In genomic region chr2:125122624-125123476, GRCm38 (mm10) we compare ENCODE assay signal across 8 mouse cellular contexts. TPM values are rescaled to one million over a fixed set of nuclear protein-coding genes. Genes with fewer than 3 reads are reported as not detected.
DNase-seq lines count a peak whose midpoint lies in the region; ATAC-seq and TF ChIP-seq lines count a peak whose summit lies in the region.

No protein-coding gene starts in this region.

- TF ChIP-seq CTCF in heart, postnatal 0 days (IDR thresholded peaks at IDR 0.05; ENCODE audit: low read depth): no peak

- H3K9me3 ChIP-seq in forebrain, embryonic 11.5 days (ENCODE audit: control insufficient read depth, low read length): no peaks in the 10 kb centered on the region; the same call in 1 of the 2 replicates
- H3K9me3 ChIP-seq in heart, postnatal 0 days (replicated peaks; ENCODE audit: control insufficient read depth, low read length): no peaks in the 10 kb centered on the region
- no peaks in the 10 kb centered on the region for H3K9me3 ChIP-seq in liver, embryonic 13.5 days (replicated peaks)

- peak; percentile 59 for ATAC-seq in CD4-positive, CD25-positive, alpha-beta regulatory T cell, adult 4 months
- ATAC-seq in forebrain, embryonic 11.5 days (replicated peaks; ENCODE audit: low FRiP score): peak; percentile 85
- ATAC-seq in heart, postnatal 0 days (ENCODE audit: insufficient read depth, low read depth): peak; percentile 73
- peak; percentile 84 for ATAC-seq in liver, embryonic 13.5 days (ENCODE audit: low read depth)

- no peaks in the 10 kb centered on the region for H3K27me3 ChIP-seq in forebrain, embryonic 11.5 days (ENCODE audit: control insufficient read depth, insufficient read depth, low read length)
- H3K27me3 ChIP-seq in heart, postnatal 0 days (ENCODE audit: control insufficient read depth, insufficient read depth, low read length): no peaks in the 10 kb centered on the region
- H3K27me3 ChIP-seq in liver, embryonic 13.5 days: no peaks in the 10 kb centered on the region

- peak overlapping the region; percentile 65 for H3K4me2 ChIP-seq in forebrain, embryonic 11.5 days (ENCODE audit: low read depth, low read length, severe bottlenecking)
- peak overlapping the region; percentile 78 for H3K4me2 ChIP-seq in heart, postnatal 0 days (ENCODE audit: low read depth, low read length)
- peak overlapping the region; percentile 82 for H3K4me2 ChIP-seq in liver, embryonic 13.5 days

- TF ChIP-seq EP300 in heart, postnatal 0 days (IDR thresholded peaks at IDR 0.05; ENCODE audit: low read depth): no peak

- H3K4me1 ChIP-seq in forebrain, embryonic 11.5 days (replicated peaks; ENCODE audit: control insufficient read depth, insufficient read depth, low read length): peaks cover 2% of the 10 kb centered on the region; the same call in 1 of the 2 replicates
- peaks cover 17% of the 10 kb centered on the region; the same call in 1 of the 2 replicates for H3K4me1 ChIP-seq in heart, postnatal 0 days (ENCODE audit: control insufficient read depth, insufficient read depth)
- H3K4me1 ChIP-seq in liver, embryonic 13.5 days (replicated peaks): peaks cover 41% of the 10 kb centered on the region

- peak overlapping the region; percentile 82 for H3K27ac ChIP-seq in forebrain, embryonic 11.5 days (ENCODE audit: low read depth, low read length)
- H3K27ac ChIP-seq in heart, postnatal 0 days (ENCODE audit: low read depth): peak overlapping the region; percentile 77
- H3K27ac ChIP-seq in liver, embryonic 13.5 days: peak overlapping the region; percentile 80

- peak; percentile 39 for DNase-seq in c-Kit-negative CD71-positive TER-119-positive erythroid progenitor cells, embryonic 14.5 days (ENCODE audit: low read depth, low spot score)
- peak; percentile 74 for DNase-seq in forebrain, embryonic 11.5 days (ENCODE audit: low spot score)
- peak; percentile 27 for DNase-seq in heart, postnatal 0 days (ENCODE audit: low spot score)
- peak; percentile 35 to 60 for DNase-seq in kidney, postnatal 25 days
- DNase-seq in liver, embryonic 13.5 days: peak; percentile 45
- peak; percentile 63 for DNase-seq in naive thymus-derived CD4-positive, alpha-beta T cell, adult 2 months (ENCODE audit: low read depth)
- DNase-seq in spleen, postnatal 4 days (ENCODE audit: low spot score in 2 of 2): peak; percentile 44 to 77

- under 1% methylated on average over 39 of the region's 59 CpGs for WGBS in forebrain, embryonic 11.5 days
- WGBS in heart, postnatal 0 days: 2% methylated on average over 36 of the region's 59 CpGs
- under 1% methylated on average over 45 of the region's 59 CpGs for WGBS in liver, embryonic 13.5 days (ENCODE audit: insufficient replicate concordance)

- peak overlapping the region; percentile 72 for H3K4me3 ChIP-seq in forebrain, embryonic 11.5 days (ENCODE audit: low read depth, low read length)
- peak overlapping the region; percentile 62 for H3K4me3 ChIP-seq in heart, postnatal 0 days (ENCODE audit: low read depth, low read length)
- peak overlapping the region; percentile 73 for H3K4me3 ChIP-seq in liver, embryonic 13.5 days (replicated peaks)

- no peaks in the 10 kb centered on the region for H3K36me3 ChIP-seq in forebrain, embryonic 11.5 days (ENCODE audit: control insufficient read depth, insufficient read depth, low read length)
- no peaks in the 10 kb centered on the region for H3K36me3 ChIP-seq in heart, postnatal 0 days (replicated peaks; ENCODE audit: control insufficient read depth, insufficient read depth, low read length)
- H3K36me3 ChIP-seq in liver, embryonic 13.5 days: no peaks in the 10 kb centered on the region

- H3K9ac ChIP-seq in forebrain, embryonic 11.5 days (ENCODE audit: low read length): peak overlapping the region; percentile 95
- peak overlapping the region; percentile 77 for H3K9ac ChIP-seq in heart, postnatal 0 days (replicated peaks; ENCODE audit: low read depth, low read length)
- H3K9ac ChIP-seq in liver, embryonic 13.5 days: peak overlapping the region; percentile 87

RNA-seq across cellular contexts. Expression of gene Myef2, which starts 0.6 kb away (rescaled TPM):
- 10 to 100 TPM; 35.6 to 35.9 TPM for polyA plus RNA-seq in CD4-positive, CD25-positive, alpha-beta regulatory T cell, adult 4 months (2017; shearing (Covaris generic))
- 235 and 249 TPM in 2 replicates for polyA plus RNA-seq in forebrain, embryonic 11.5 days (2014; fragmentation: Nextera tagmentation; extraction: Ambion mirVana)
- total RNA-seq in heart, postnatal 0 days (2014; rRNA removed; ENCODE audit: low replicate concordance): 14.5 and 15.3 TPM in 2 replicates
- polyA plus RNA-seq in heart, postnatal 0 days (2015; fragmentation: Nextera tagmentation; extraction: Ambion mirVana): 24.3 and 25.9 TPM in 2 replicates
- polyA plus RNA-seq in liver, embryonic 13.5 days (2015; fragmentation: Nextera tagmentation; extraction: Ambion mirVana): 30.0 and 37.6 TPM in 2 replicates

RNA-seq across cellular contexts. Expression of gene Ctxn2, which starts 13.6 kb away (rescaled TPM):
- not detected for polyA plus RNA-seq in CD4-positive, CD25-positive, alpha-beta regulatory T cell, adult 4 months (2017; shearing (Covaris generic))
- not detected in 2 replicates for polyA plus RNA-seq in forebrain, embryonic 11.5 days (2014; fragmentation: Nextera tagmentation; extraction: Ambion mirVana)
- total RNA-seq in heart, postnatal 0 days (2014; rRNA removed; ENCODE audit: low replicate concordance): not detected in 2 replicates
- polyA plus RNA-seq in heart, postnatal 0 days (2015; fragmentation: Nextera tagmentation; extraction: Ambion mirVana): not detected in 2 replicates
- not detected in 2 replicates for polyA plus RNA-seq in liver, embryonic 13.5 days (2015; fragmentation: Nextera tagmentation; extraction: Ambion mirVana)

RNA-seq across cellular contexts. Expression of gene Slc12a1, which starts 29.5 kb away (rescaled TPM):
- polyA plus RNA-seq in CD4-positive, CD25-positive, alpha-beta regulatory T cell, adult 4 months (2017; shearing (Covaris generic)): not detected
- not detected in 2 replicates for polyA plus RNA-seq in forebrain, embryonic 11.5 days (2014; fragmentation: Nextera tagmentation; extraction: Ambion mirVana)
- total RNA-seq in heart, postnatal 0 days (2014; rRNA removed; ENCODE audit: low replicate concordance): not detected in 2 replicates
- not detected in 2 replicates for polyA plus RNA-seq in heart, postnatal 0 days (2015; fragmentation: Nextera tagmentation; extraction: Ambion mirVana)
- polyA plus RNA-seq in liver, embryonic 13.5 days (2015; fragmentation: Nextera tagmentation; extraction: Ambion mirVana): not detected in 2 replicates

RNA-seq across cellular contexts. Expression of gene Slc24a5, which starts 54.9 kb away (rescaled TPM):
- polyA plus RNA-seq in CD4-positive, CD25-positive, alpha-beta regulatory T cell, adult 4 months (2017; shearing (Covaris generic)): 10 to 100 TPM in 1 of 2 experiments, 1 to 10 TPM in 1; 4.5 to 13.6 TPM
- 5.8 and 7.6 TPM in 2 replicates for polyA plus RNA-seq in forebrain, embryonic 11.5 days (2014; fragmentation: Nextera tagmentation; extraction: Ambion mirVana)
- total RNA-seq in heart, postnatal 0 days (2014; rRNA removed; ENCODE audit: low replicate concordance): not detected in 2 replicates
- 0.82 and 1.1 TPM in 2 replicates for polyA plus RNA-seq in heart, postnatal 0 days (2015; fragmentation: Nextera tagmentation; extraction: Ambion mirVana)
- 8.1 and 8.3 TPM in 2 replicates for polyA plus RNA-seq in liver, embryonic 13.5 days (2015; fragmentation: Nextera tagmentation; extraction: Ambion mirVana)

Comparison
In these comparisons a context has a peak if more than half of its experiments do, and no peak if none do; other contexts are left out.
1. Peak in every context shown above with its lines: DNase-seq, ATAC-seq, H3K4me3 ChIP-seq and H3K27ac ChIP-seq.